Mouse (Mus musculus) Patski (cell line): ENCODE results near the gene Polg2. TPM values are rescaled to one million over a fixed set of nuclear protein-coding genes. Genes with fewer than 3 reads are reported as not detected.

ENCODE experiments used
- ATAC-seq: fragments of 100-300 bp; one replicate; pipeline ENCODE4 v1.8.0; 2021
- CTCF ChIA-PET: fragments of 350-600 bp; sonication (Branson Sonifier 250); formaldehyde crosslinking; loops from one replicate; lab custom pipeline; 2022; ENCODE audit warnings: inconsistent platforms; lab: Charles Lee
- POLR2A ChIA-PET: fragments of 350-600 bp; sonication (Branson Sonifier 250); formaldehyde crosslinking; loops from one replicate; lab custom pipeline; 2022; ENCODE audit warnings: antibody characterized with exemption, inconsistent platforms; lab: Charles Lee
- DNase-seq: peaks from one replicate; pipeline ENCODE4 v3.0.0-alpha.2; 2011; ENCODE audit warnings: low read depth, low spot score
- H3K27me3 ChIP-seq: fragments of 371-371 bp; one replicate; pipeline ENCODE4 v1.5.1; 2021
- CTCF ChIP-seq: fragments of 100-300 bp; IDR thresholded peaks from one replicate; pipeline ENCODE4 v1.5.1; 2021
- in situ Hi-C: fragments of 300-500 bp; cut with MboI; formaldehyde crosslinking; loops from 3 replicates; pipeline ENCODE4 v1.11.1; 2018; ENCODE audit warnings: low pct_unique_long_range_greater_than_20kb, mixed read lengths
- polyA plus RNA-seq: library from polyadenylated mRNA; unstranded; gene quantifications from one replicate; pipeline ENCODE4 v1.2.3, GENCODE M21; 2021

The Polg2 gene
- polyA plus RNA-seq, 1 experiment from 2014 or later: 8.6 TPM

GRCm38 (mm10) chr11:106766611-106767162, 12.7 kb downstream of the Polg2 start:
- POLR2A ChIA-PET: no interaction called here
- no peak for TF ChIP-seq CTCF
- in situ Hi-C loops: loop anchor here (25.0 kb wide), 1 partner anchor 254 kb away; no protein-coding TSS in a partner anchor

DNA sequence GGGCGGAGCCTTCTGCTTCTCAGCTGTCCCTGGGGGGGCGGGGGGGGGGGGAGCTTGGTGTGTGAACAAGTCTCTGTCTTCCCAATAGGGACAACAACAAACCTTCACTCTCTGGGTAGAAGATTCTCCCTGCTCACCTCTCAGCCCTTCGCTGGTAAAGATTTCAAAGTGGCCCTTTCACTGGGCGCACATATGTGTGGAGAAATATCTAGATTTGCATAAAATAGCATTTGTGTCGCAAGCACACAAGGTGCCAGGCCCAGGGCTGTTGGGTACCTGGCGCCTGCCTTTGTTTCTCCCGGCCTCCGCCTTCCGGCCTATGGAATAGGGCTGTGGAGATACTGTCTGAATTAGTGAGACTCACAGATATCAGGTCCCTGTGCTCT, 16.5 kb downstream of the Polg2 start:
- CTCF ChIA-PET: interaction anchor here (1.1 to 2.1 kb wide), 2 partner anchors 11 to 20 kb away, joined by 3 to 5 read pairs; no protein-coding TSS in a partner anchor
- TF ChIP-seq CTCF: no peak
- in situ Hi-C loops: loop anchor here (25.0 kb wide), 1 partner anchor 250 kb away; no protein-coding TSS in a partner anchor
- POLR2A ChIA-PET: no interaction called here
- ATAC-seq: no peak
- no peak for DNase-seq
- no peaks in the 10 kb centered on the region for H3K27me3 ChIP-seq

More at GRCm38 (mm10) chr11:106766611-106767162, 12.7 kb downstream of the Polg2 start:
- ATAC-seq: no peak
- CTCF ChIA-PET: interaction anchor here (1.2 kb wide), 1 partner anchor 154 kb away, joined by 3 read pairs; the partner anchor contains the start of gene Tex2
- no peaks in the 10 kb centered on the region for H3K27me3 ChIP-seq
- DNase-seq: no peak

GRCm38 (mm10) chr11:106762139-106762799, 17.1 kb downstream of the Polg2 start:
- TF ChIP-seq CTCF: no peak
- no peak for DNase-seq
- no peaks in the 10 kb centered on the region for H3K27me3 ChIP-seq
- in situ Hi-C loops: loop anchor here (25.0 kb wide), 1 partner anchor 250 kb away; no protein-coding TSS in a partner anchor
- ChIA-PET POLR2A (no interaction called here), CTCF (interaction anchor here (1.1 to 2.1 kb wide), 2 partner anchors 11 to 19 kb away, joined by 3 to 5 read pairs; no protein-coding TSS in a partner anchor)
- no peak for ATAC-seq

DNA sequence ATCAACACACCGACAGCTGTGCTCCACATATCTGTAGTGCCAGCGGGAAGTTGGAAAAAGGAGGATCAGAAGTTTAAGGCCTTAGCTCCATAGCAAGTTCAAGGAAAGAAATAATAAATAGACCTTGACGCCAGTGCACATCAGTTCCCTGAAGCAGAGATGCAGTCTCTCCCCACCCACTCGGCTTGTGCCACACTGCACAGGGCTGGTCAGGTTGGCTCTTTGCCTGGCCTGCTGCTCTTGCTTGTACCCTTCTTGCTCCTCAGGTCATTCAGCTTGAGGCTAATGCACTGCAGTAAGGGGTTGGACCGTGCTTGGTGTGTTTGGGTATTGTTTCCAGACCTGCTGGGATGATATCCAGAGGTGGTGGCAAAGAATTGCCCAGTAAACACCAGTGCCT, 18.8 kb downstream of the Polg2 start:
- in situ Hi-C loops: loop anchor here (25.0 kb wide), 1 partner anchor 248 kb away; no protein-coding TSS in a partner anchor
- no peak for DNase-seq
- TF ChIP-seq CTCF: no peak
- POLR2A ChIA-PET: no interaction called here
- CTCF ChIA-PET: no interaction called here
- H3K27me3 ChIP-seq: no peaks in the 10 kb centered on the region
- no peak for ATAC-seq

DNA sequence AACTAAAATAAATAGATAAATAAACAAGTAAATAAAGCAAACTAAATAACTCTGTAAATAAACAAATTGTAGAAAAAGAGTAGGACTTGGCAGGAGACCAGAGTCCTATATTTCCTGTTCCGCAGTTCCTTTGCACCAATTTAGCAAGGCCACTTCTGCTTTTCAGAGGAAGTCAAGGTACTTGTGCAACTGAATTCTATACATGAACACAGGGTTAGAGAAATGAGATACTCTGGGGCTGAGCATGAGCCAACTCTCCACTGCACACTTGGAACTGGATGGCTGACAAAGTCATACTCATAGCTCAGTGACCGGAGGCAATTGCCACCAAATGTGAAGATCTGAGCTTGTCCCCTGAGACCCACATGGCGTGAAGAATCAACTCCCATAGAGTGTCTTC, 20.3 kb downstream of the Polg2 start:
- ChIA-PET POLR2A (no interaction called here), CTCF (no interaction called here)
- TF ChIP-seq CTCF: no peak
- ATAC-seq (no peak), DNase-seq (no peak)
- H3K27me3 ChIP-seq: no peaks in the 10 kb centered on the region
- in situ Hi-C loops: loop anchor here (25.0 kb wide), 1 partner anchor 247 kb away; no protein-coding TSS in a partner anchor

DNA sequence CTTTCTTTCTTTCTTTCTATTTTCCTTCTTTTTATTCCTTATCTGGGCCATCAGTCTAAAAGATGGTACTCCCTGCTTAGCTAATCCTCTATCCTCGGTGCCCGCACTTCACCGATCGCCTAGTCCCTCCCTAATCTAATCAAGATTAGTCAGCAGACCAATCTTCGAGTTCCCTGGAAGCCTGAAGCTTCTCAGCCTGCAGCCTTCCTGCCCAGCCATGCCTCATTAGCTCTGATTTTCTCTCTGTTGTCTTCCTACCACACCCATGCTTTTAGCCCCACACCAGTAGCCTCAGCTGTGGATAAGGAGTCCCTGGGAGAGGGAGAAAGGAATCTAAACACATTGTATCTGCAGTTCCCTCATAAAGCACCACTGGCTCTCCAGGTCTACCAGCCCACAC, 23.8 kb downstream of the Polg2 start:
- TF ChIP-seq CTCF: no peak
- in situ Hi-C loops: loop anchor here (25.0 kb wide), 1 partner anchor 243 kb away; no protein-coding TSS in a partner anchor
- ChIA-PET CTCF (no interaction called here), POLR2A (no interaction called here)
- no peaks in the 10 kb centered on the region for H3K27me3 ChIP-seq
- ATAC-seq (peak; percentile 51), DNase-seq (no peak)

DNA sequence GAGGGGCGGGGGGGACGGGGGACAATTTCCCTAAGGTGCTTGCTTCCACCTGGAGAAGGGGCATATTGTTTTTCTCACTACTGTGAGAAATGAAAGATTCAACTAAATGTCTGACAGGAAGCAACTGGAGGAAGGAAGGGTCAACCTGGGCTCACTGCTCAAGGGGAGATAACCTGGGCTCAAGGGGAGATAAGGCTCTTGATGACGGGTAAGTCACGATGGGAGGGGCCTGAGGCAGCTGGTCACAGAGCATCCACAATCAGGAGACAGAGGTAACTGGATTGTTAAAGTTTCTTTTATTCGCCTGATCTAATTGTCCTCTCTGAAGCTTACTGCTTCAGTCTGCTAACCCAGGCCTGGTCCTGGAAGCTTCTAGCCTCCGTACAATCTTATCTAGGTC, 26.0 kb downstream of the Polg2 start:
- DNase-seq (no peak), ATAC-seq (no peak)
- TF ChIP-seq CTCF: no peak
- in situ Hi-C loops: loop anchor here (25.0 kb wide), 1 partner anchor 241 kb away; no protein-coding TSS in a partner anchor
- H3K27me3 ChIP-seq: no peaks in the 10 kb centered on the region
- POLR2A ChIA-PET: no interaction called here
- CTCF ChIA-PET: interaction anchor here (3.9 kb wide), 1 partner anchor 11 kb away, joined by 14 read pairs; no protein-coding TSS in a partner anchor

DNA sequence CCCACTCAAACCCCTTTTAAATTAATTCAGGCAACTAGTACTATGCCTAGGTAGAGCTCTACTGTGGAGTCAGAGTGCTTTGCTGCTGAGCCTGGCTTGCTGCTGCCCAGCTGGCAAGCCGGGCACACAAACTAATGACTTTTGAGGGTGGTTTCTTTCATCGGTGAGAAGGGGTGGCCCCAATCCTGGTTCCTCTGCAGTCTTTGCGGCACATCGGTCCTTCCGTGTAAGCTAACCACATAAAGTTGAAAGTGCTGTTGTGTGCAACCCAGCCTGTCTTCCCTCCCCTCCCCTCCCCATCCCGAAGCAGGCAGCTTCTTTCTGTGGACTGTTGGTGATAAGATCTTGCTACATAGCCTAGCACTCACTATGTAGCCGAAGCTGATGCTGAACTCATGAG, 27.2 kb downstream of the Polg2 start:
- in situ Hi-C loops: loop anchor here (25.0 kb wide), 1 partner anchor 240 kb away; no protein-coding TSS in a partner anchor
- DNase-seq (no peak), ATAC-seq (no peak)
- no peak for TF ChIP-seq CTCF
- H3K27me3 ChIP-seq: no peaks in the 10 kb centered on the region
- ChIA-PET CTCF (interaction anchor here (3.9 kb wide), 1 partner anchor 10 kb away, joined by 14 read pairs; no protein-coding TSS in a partner anchor), POLR2A (no interaction called here)

DNA sequence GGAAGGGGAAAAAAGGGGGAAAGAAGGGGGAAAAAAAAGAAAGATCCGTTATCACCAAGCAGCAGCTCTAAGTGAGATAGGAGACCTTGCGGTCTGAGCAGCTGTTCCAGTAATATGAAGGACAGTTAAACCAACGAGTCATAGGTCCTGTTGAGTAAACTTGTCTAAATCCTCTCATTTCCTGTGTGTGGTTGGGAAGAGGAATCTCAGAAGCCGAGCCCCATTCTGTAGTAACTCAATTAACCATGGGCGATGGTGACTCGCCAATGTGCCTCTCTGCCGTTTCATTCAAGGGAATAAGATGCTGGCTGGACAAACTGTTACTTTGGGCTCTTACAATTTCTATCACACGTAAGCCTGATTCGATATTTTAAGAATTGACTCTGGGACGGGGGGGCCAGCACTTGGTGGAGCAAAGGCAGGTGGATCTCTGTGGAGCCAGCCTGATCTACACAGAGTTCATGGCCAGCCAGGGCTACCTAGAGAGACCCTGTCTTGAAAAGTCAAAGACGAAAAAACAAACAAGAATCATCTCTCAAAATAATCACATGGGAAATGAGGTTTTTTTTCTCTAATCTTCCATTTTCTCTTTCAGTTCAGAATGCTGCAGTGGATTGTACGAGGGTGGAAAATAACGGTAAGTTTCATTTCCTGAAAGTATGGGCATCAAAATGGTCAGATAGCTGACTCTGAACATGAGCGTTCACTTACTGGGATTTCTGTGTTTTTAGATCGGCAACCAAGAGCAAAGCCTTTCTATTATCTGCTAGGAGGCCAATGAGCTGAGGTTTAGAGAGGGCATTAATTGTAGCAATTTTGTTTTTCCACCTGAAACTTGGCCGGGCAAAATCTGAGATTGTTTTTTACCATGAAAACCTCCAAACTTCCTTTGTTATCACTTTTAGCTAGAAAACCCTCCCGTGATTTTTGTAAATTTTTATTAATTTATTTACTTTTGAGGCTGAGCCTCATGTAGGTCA, 28.0 kb downstream of the Polg2 start, which contains the start of gene Milr1:
TSS of gene Milr1 (plus strand) at position 188 of the 980 bp plus-strand sequence.
- H3K27me3 ChIP-seq: no peaks in the 10 kb centered on the region
- TF ChIP-seq CTCF: no peak
- ChIA-PET POLR2A (no interaction called here), CTCF (interaction anchor here (3.9 kb wide), 1 partner anchor 9 kb away, joined by 14 read pairs; no protein-coding TSS in a partner anchor)
- DNase-seq (no peak), ATAC-seq (no peak)
- in situ Hi-C loops: loop anchor here (25.0 kb wide), 1 partner anchor 239 kb away; no protein-coding TSS in a partner anchor
